Mouse (Mus musculus) frontal cortex, postnatal 36 days (tissue): ENCODE measurements around the gene Gm11634.
"Not testable (repeated sequence)": the region's sequence is repeated elsewhere in the genome, so short reads cannot be mapped to it uniquely, and the experiment has no call there.

Source experiments
- DNase-seq, 2 experiments: peaks; one replicate each; pipeline ENCODE4 v3.0.0; 2022; ENCODE audit warnings: low spot score in 2 of 2

Gene Gm11634

GRCm38 (mm10) chr11:101616948-101617767 lies 18.1 kb upstream of the Gm11634 start:
- DNase-seq = no peak

GRCm38 (mm10) chr11:101616104-101616503 lies 17.0 kb upstream of the Gm11634 start:
- no peak for DNase-seq

GRCm38 (mm10) chr11:101615380-101615779 lies 16.3 kb upstream of the Gm11634 start:
- DNase-seq = no peak

- DNase-seq = no peak
These were observed 15.1 kb upstream of the Gm11634 start for GRCm38 (mm10) chr11:101614116-101614515.

GRCm38 (mm10) chr11:101613596-101613995 lies 14.5 kb upstream of the Gm11634 start:
- no peak for DNase-seq

- DNase-seq = no peak
These were observed 11.4 kb upstream of the Gm11634 start for GRCm38 (mm10) chr11:101610445-101610844.

GRCm38 (mm10) chr11:101607134-101607533 lies 8.1 kb upstream of the Gm11634 start:
- not testable (repeated sequence) for DNase-seq

- peak in 1 of 2 experiments; percentile 29 for DNase-seq
These were observed 5.7 kb upstream of the Gm11634 start for GRCm38 (mm10) chr11:101604531-101605453.

- no peak for DNase-seq
These were observed 5.1 kb upstream of the Gm11634 start for GRCm38 (mm10) chr11:101604116-101604515.

- DNase-seq = no peak
These were observed 3.4 kb upstream of the Gm11634 start for GRCm38 (mm10) chr11:101602491-101602890.

GRCm38 (mm10) chr11:101589989-101590624 lies 8.9 kb downstream of the Gm11634 start:
- no peak for DNase-seq

- DNase-seq = peak; percentile 13 to 57
These were observed 9.6 kb downstream of the Gm11634 start for GRCm38 (mm10) chr11:101589444-101589843.

- no peak for DNase-seq
These were observed 10.2 kb downstream of the Gm11634 start for GRCm38 (mm10) chr11:101588868-101589267.

- peak; percentile 61 to 80 for DNase-seq
These were observed 11.4 kb downstream of the Gm11634 start for GRCm38 (mm10) chr11:101587676-101588075.

GRCm38 (mm10) chr11:101585805-101586204 lies 13.3 kb downstream of the Gm11634 start:
- no peak for DNase-seq

- not testable (repeated sequence) for DNase-seq
These were observed 14.0 kb downstream of the Gm11634 start for GRCm38 (mm10) chr11:101585031-101585430.

GRCm38 (mm10) chr11:101583205-101583604 lies 15.9 kb downstream of the Gm11634 start:
- no peak for DNase-seq

GRCm38 (mm10) chr11:101582054-101583035 lies 16.7 kb downstream of the Gm11634 start, which contains the start of gene Tmem106a:
Tmem106a (plus strand) TSS chr11:101582242.
- no peak for DNase-seq

GRCm38 (mm10) chr11:101581081-101581764 lies 17.8 kb downstream of the Gm11634 start:
- no peak for DNase-seq

GRCm38 (mm10) chr11:101576116-101576515 lies 22.9 kb downstream of the Gm11634 start:
- DNase-seq = no peak
